Mouse (Mus musculus) midbrain, embryonic 14.5 days (tissue): ENCODE measurements at regions not wholly inside any gene's neighbourhood (a gene's known extent, or its start where the extent isn't known, plus 50 kb on each side); places are given as distances from the start of the nearest gene placed in this dataset.

ENCODE experiments used
- ATAC-seq: fragments of 200-750 bp; cut with Nextera tagmentation; 2 replicates; pipeline ENCODE4 v1.8.0; 2017; ENCODE audit warnings: moderate number of reproducible peaks, moderate library complexity; ENCODE audit not compliant: low FRiP score, low TSS enrichment
- DNase-seq: peaks from one replicate; pipeline ENCODE4 v3.0.0-alpha.2; 2015
- H3K27ac ChIP-seq: fragments of 300-500 bp; sonication (generic); replicated peaks from 2 replicates; pipeline ENCODE4 v1.5.1; 2014; ENCODE audit warnings: mild to moderate bottlenecking, low read depth, low read length, moderate library complexity
- H3K27me3 ChIP-seq: fragments of 300-500 bp; sonication (generic); 2 replicates; pipeline ENCODE4 v1.6.1; 2014; ENCODE audit warnings: low read length, control low read depth, mixed read lengths; ENCODE audit not compliant: control insufficient read depth, insufficient read depth
- H3K36me3 ChIP-seq: fragments of 300-500 bp; sonication (generic); 2 replicates; pipeline ENCODE4 v1.6.1; 2014; ENCODE audit warnings: low read length, control low read depth; ENCODE audit not compliant: control insufficient read depth, insufficient read depth
- H3K4me1 ChIP-seq: fragments of 300-500 bp; sonication (generic); 2 replicates; pipeline ENCODE4 v1.6.1; 2014; ENCODE audit warnings: mild to moderate bottlenecking, antibody characterized with exemption, low read length, control low read depth; ENCODE audit not compliant: control insufficient read depth, insufficient read depth
- H3K4me2 ChIP-seq: fragments of 300-500 bp; sonication (generic); 2 replicates; pipeline ENCODE4 v1.6.1; 2014; ENCODE audit warnings: mild to moderate bottlenecking, low read length, moderate library complexity
- H3K4me3 ChIP-seq: fragments of 300-500 bp; sonication (generic); replicated peaks from 2 replicates; pipeline ENCODE4 v1.5.1; 2014; ENCODE audit warnings: low read depth, low read length
- H3K9ac ChIP-seq: fragments of 300-500 bp; sonication (generic); replicated peaks from 2 replicates; pipeline ENCODE4 v1.6.1; 2014; ENCODE audit warnings: mild to moderate bottlenecking, low read length, moderate library complexity
- H3K9me3 ChIP-seq: fragments of 300-500 bp; sonication (generic); 2 replicates; pipeline ENCODE4 v1.6.1; 2016; ENCODE audit warnings: low read length, control low read depth, mixed read lengths; ENCODE audit not compliant: control insufficient read depth
- WGBS: fragments of 180-500 bp; shearing (Covaris S2); extraction: QIAGEN DNeasy Blood & Tissue Kit; methylation state at CpG from one replicate; pipeline ENCODE4 v1.1.7; 2014; 5-methylcytosine and 5-hydroxymethylcytosine counted together

DNA sequence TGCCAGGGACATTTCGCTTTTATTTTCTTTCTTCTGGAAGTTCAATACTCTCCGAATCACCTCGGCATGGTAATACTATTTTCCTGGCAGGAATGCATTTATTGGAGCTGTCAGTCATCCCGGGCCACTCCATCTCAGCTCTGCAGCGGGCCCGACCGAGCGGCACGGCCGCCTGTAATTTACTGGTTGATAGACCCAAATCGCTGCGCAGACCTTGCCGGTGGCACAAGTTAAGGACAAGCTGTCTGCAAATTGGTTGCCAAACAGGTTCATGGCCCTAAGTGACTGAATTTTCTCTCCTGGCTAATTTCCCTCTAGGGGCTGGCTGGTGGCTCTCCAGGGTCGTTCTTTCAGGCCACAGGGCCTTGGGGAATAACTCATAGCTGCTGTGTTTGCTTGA, 169.4 kb upstream of the Kcnab2 start:
- 67% methylated on average over 14 of the region's 14 CpGs for WGBS

DNA sequence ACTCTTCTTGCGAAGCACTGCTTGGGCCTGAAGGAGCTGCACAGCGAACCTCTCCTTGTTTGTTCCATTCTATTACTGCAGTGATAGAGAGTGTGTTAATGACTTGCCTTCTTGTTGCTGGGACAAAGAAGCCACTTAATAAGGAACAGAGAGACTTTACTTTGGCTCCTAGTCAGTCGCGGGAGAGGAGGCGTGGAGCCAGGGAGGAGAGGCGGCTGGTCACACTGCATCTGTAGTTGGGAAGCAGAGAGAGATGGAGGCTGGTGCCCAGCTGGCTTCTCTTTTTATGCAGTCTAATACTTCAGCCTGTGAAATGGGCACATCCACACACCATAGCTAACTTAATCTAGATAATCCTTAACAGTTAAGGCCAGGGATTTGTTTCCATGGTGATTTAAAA, 159.4 kb upstream of the Kcnab2 start:
- no peak for ATAC-seq
- H3K36me3 ChIP-seq = no peaks in the 10 kb centered on the region
- no peak overlapping the region for H3K4me2 ChIP-seq
- H3K4me3 ChIP-seq = no peak overlapping the region
- no peak overlapping the region for H3K9ac ChIP-seq
- no peak overlapping the region for H3K27ac ChIP-seq
- no peak for DNase-seq
- WGBS = 57% methylated on average over 6 of the region's 6 CpGs
- no peaks in the 10 kb centered on the region for H3K27me3 ChIP-seq
- peaks cover 15% of the 10 kb centered on the region for H3K4me1 ChIP-seq
- H3K9me3 ChIP-seq = no peaks in the 10 kb centered on the region

More for the DNA sequence above, 169.4 kb upstream of the Kcnab2 start:
- ATAC-seq = no peak
- H3K4me1 ChIP-seq = peaks cover under 1% of the 10 kb centered on the region; the same call in 1 of the 2 replicates
- peak; percentile 46 for DNase-seq
- H3K27me3 ChIP-seq = no peaks in the 10 kb centered on the region
- no peak overlapping the region for H3K4me3 ChIP-seq
- no peak overlapping the region for H3K4me2 ChIP-seq
- no peaks in the 10 kb centered on the region for H3K9me3 ChIP-seq
- H3K9ac ChIP-seq = no peak overlapping the region
- no peaks in the 10 kb centered on the region for H3K36me3 ChIP-seq
- H3K27ac ChIP-seq = no peak overlapping the region

DNA sequence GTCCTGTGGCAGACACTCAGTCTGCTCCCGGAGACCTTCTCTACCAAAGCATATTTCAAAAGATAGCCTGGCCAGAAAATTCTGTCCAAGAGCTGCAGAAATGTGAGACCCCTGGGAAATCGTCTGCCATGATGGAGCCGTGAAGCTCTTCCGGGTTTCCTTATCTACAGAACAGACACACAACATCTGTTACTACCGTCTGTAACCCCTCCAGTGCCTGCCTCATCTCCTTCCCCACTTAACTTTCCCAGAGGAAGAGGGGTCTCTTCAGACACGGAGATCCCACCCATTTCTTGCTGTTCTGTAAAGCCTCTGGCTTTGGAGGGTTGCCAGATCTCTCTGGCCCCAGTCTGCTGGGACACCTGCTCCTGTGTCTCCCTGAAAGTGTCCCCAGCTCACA, 156.2 kb upstream of the Kcnab2 start:
- ATAC-seq (no peak), DNase-seq (no peak)
- Histone ChIP-seq H3K27me3 (no peaks in the 10 kb centered on the region), H3K36me3 (no peaks in the 10 kb centered on the region), H3K4me3 (no peak overlapping the region), H3K9me3 (no peaks in the 10 kb centered on the region), H3K4me1 (peaks cover 9% of the 10 kb centered on the region; the same call in 1 of the 2 replicates), H3K4me2 (no peak overlapping the region), H3K27ac (no peak overlapping the region), H3K9ac (no peak overlapping the region)
- 52% methylated on average over 6 of the region's 6 CpGs for WGBS

DNA sequence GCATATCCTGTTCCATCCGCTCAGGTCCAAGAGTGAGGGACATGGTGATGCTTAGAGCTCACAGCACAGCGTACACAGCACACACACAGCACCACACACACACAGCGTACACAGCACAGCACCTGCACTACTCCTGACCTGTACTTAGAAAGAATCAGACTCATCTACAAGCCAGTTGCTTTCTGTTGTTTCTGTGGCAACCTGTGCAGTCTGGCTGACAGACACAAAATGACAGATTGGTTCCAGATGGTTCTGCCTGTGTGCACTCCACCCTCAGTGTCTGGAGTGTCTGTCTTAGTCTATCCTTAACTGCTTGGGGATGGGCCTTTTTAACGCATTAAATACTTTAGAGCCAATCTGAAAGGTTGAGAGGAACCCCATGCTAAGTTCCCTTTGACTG, 150.4 kb upstream of the Kcnab2 start:
- Histone ChIP-seq H3K4me3 (no peak overlapping the region), H3K27me3 (no peaks in the 10 kb centered on the region), H3K36me3 (no peaks in the 10 kb centered on the region), H3K9ac (no peak overlapping the region), H3K27ac (no peak overlapping the region), H3K9me3 (no peaks in the 10 kb centered on the region), H3K4me1 (peaks cover 9% of the 10 kb centered on the region), H3K4me2 (no peak overlapping the region)
- WGBS = 88% methylated on average over 4 of the region's 4 CpGs
- ATAC-seq (no peak), DNase-seq (no peak)

DNA sequence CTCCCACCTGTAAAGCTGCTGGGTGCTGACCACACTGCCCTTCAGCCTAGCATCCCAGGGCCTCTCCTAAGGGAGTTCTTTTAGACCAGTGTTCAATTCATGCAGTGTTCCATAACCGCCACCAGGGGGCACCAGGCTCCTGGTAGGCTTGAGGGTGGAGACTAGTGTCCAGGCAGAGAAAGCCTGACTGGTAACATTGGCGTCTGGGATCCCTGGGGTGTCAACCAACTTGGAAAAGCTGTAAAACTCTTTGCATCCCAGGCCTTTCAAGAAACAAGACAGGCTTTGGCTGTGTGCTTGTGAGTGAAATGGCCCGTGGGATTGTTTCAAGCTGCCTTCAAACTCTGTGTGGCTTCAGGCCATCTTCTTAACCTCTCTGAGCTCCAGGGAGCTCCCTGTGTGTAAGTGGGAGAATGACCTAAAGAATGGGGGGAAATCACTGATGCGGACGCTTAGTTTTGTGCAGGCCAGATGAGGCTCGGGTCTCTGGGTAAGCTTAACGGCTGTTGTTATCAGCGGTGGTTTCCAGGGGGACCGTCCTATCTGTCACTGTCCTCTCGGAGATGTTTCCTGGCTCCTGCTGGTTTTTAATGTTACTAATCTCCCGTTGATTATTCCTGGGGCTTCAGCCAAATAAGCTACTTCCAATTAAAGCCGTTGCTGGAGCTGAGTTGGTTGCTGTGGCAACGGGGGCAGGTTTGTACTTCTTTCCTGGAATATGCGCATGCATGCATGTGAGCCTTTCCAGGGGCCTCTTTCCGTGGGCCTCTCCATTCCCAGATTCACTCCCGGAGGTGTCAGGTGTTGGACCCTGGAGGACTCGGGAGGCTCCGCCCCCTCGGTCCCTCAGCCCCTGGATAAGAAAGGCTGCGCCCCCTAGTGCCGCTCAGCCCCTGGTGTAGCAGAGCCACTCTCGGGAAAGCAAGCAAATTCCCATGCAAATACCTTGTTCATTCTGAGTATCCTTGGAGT, 147.6 kb upstream of the Kcnab2 start:
- H3K4me1 ChIP-seq = peaks cover 19% of the 10 kb centered on the region
- no peaks in the 10 kb centered on the region for H3K9me3 ChIP-seq
- peak overlapping the region; percentile 79 for H3K27ac ChIP-seq
- DNase-seq = peak; percentile 90
- no peaks in the 10 kb centered on the region for H3K36me3 ChIP-seq
- peak overlapping the region; percentile 28 for H3K4me2 ChIP-seq
- WGBS = 2% methylated on average over 22 of the region's 22 CpGs
- no peaks in the 10 kb centered on the region for H3K27me3 ChIP-seq
- ATAC-seq = peak; percentile 76
- H3K9ac ChIP-seq = no peak overlapping the region
- no peak overlapping the region for H3K4me3 ChIP-seq

DNA sequence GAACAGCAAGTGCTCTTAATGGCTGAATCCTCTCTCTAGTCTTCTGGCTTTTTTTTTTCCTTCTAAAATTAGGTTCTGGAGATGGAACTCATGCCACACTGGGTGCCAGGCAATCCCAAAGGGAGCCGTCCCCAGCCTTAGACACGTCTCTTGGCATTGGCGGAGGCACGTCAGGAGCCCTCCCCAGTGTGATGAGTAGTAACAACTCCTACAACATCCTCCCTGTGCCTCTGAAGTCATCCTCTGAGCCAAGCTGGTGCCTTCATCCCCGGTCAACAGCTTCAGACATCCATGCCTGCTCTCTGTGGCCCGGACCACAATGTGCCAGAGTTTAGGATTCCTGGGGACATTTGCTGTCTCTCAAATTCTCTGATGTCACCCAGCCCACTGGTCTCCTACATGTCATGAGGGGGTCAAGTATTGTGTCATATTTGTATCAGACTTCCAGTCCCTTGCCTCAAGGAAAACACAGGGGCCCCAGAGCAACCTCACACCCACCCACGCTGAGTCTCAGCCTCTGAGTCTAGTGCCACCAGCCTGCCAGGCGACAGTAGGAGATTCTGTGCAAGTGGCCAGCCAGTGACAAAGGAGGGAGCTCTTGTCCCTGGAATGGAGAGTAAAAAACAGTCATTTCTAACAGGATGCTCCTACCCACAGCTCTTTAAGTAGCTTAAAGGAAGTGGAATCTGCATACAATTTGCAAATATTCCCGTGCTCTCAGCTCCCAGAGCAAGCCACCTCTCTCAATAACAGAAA, 144.5 kb upstream of the Kcnab2 start:
- peak; percentile 76 for DNase-seq
- Histone ChIP-seq H3K4me3 (no peak overlapping the region), H3K27ac (peak overlapping the region; percentile 46), H3K9me3 (no peaks in the 10 kb centered on the region), H3K27me3 (no peaks in the 10 kb centered on the region), H3K4me2 (peak overlapping the region; percentile 30), H3K36me3 (no peaks in the 10 kb centered on the region), H3K9ac (0 out of 2 replicates have a peak overlapping the region, but pooled peaks have one; percentile 21), H3K4me1 (peaks cover 19% of the 10 kb centered on the region)
- ATAC-seq = no peak
- WGBS = 64% methylated on average over 9 of the region's 9 CpGs

DNA sequence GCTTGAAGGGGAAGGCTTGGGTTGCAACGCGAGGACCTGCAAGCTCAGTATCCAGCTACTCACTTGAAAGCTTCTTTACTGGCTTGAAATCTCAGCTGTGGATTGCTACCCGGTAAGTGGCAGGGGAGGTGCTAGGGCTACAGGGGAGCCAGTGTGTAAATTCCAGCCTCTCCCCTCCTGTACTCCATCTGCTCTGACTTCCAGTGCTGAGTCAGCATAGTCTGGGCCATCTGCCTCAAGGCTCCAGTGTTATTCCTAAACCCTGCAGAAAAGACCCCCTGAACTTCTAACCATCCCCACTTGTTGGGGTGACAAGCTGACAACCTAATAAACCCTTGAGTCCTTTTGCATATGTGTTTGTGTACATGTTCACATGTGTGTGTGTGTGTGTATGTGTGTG, 140.0 kb upstream of the Kcnab2 start:
- no peak overlapping the region for H3K9ac ChIP-seq
- no peaks in the 10 kb centered on the region for H3K36me3 ChIP-seq
- H3K27me3 ChIP-seq = no peaks in the 10 kb centered on the region
- H3K4me2 ChIP-seq = no peak overlapping the region
- H3K9me3 ChIP-seq = no peaks in the 10 kb centered on the region
- H3K4me1 ChIP-seq = peaks cover 6% of the 10 kb centered on the region
- no peak overlapping the region for H3K4me3 ChIP-seq
- ATAC-seq (no peak), DNase-seq (no peak)
- H3K27ac ChIP-seq = no peak overlapping the region
- 68% methylated on average over 3 of the region's 3 CpGs for WGBS

DNA sequence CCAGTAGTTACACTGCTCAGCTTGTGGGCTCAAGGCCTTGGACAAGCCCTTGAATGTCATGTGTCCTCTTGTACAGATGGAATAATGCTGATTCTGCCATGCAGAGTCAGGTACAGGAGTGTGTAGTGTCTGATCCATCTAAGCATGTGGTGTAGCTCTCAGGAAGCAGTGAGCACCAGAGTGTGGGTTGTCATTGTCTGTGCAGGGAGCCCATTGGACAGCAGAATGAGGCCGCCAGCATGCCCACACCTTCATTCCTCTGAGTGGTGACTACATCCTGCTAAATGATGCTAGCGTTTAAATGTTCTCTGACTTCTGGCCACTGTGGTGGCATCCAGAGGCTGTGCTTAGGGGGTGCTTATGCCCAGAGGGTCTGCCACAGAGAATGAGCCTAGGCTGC, 137.5 kb upstream of the Kcnab2 start:
- no peak for DNase-seq
- no peak overlapping the region for H3K4me2 ChIP-seq
- H3K9ac ChIP-seq = no peak overlapping the region
- H3K9me3 ChIP-seq = no peaks in the 10 kb centered on the region
- H3K4me1 ChIP-seq = no peaks in the 10 kb centered on the region
- no peak overlapping the region for H3K4me3 ChIP-seq
- no peaks in the 10 kb centered on the region for H3K36me3 ChIP-seq
- no peak for ATAC-seq
- no peak overlapping the region for H3K27ac ChIP-seq
- WGBS = 93% methylated on average over 2 of the region's 2 CpGs
- no peaks in the 10 kb centered on the region for H3K27me3 ChIP-seq
